Mouse (Mus musculus) gastrocnemius, postnatal 14 days (tissue): ENCODE data around the gene Fnbp4. TPM values are rescaled to one million over a fixed set of nuclear protein-coding genes. Genes with fewer than 3 reads are reported as not detected.

Experiments
- DNase-seq: peaks from one replicate; pipeline ENCODE4 v3.0.0; 2021; ENCODE audit warnings: mixed read lengths
- intact Hi-C: fragments of 180-260 bp; cut with DNase I; formaldehyde crosslinking; loops from one replicate; pipeline ENCODE4 v1.15.1; 2025; ENCODE audit warnings: low total_unique reads
- long read RNA-seq, 2 experiments: library from polyadenylated mRNA; stranded (forward); transcript quantifications; one replicate each; pipeline ENCODE4 v2.0.0; 2021
- total RNA-seq, 2 experiments: library from RNA; stranded (reverse); gene quantifications; 2 replicates each; pipeline ENCODE4 v1.2.3; 2021

The Fnbp4 gene
- total RNA-seq = 10 to 100 TPM; 13.4 to 17.3 TPM
- long read RNA-seq, experiment 1, full-length matches to known transcripts = 4 of 9 reads
- long read RNA-seq, experiment 1, partial matches to known transcripts = 2 of 9 reads
- long read RNA-seq, experiment 1, other reads (novel, unspliced or antisense) = 3 of 9 reads
- long read RNA-seq, experiment 2, full-length matches to known transcripts = 6 of 9 reads
- long read RNA-seq, experiment 2, partial matches to known transcripts = 1 of 9 reads
- long read RNA-seq, experiment 2, other reads (novel, unspliced or antisense) = 2 of 9 reads

GRCm38 (mm10) chr2:90745053-90745678 is at the start of gene Fnbp4:
TSS of gene Fnbp4 (plus strand) at chr2:90745370.
- DNase-seq = peak; percentile 97
- intact Hi-C loops = no loop called here

DNA sequence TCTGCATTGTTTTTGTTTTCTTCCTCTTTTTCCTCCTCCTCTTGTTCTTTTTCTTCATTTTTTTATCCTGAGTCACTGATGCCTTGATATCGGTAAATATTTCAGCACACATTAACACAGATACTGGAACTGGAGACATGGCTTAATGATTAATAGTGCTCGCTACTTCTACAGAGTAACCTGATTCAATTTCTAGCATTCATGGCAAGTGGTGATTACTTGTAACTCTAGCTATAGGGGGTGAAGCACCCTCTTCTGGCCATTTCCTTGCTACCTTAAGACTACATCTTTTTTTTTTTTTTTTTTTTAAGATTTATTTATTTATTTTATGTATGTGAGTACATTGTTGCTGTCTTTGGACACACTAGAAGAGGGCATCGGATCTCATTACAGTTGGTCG is 44.2 kb upstream of the Fnbp4 start:
- intact Hi-C loops = no loop called here

DNA sequence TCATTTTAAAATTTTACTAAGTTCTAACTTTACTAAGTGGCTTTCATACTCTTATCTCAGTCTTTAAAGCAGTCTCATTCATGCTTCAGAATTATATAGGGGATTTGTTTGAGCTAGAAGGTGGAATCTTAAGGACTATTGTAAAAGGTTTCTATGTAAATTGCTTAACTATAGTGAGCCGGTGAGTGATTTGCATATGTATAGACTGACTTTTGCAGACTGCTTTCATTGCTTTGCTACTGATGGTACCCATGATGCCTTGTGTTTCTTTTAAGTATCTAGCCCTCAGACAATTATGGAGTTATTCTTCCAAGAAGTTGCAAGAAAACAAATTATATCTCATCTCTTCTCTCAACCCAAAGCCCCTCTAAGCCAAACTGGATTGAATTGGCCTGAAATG is 36.6 kb upstream of the Fnbp4 start:
- no peak for DNase-seq
- intact Hi-C loops = no loop called here

More for the DNA sequence above, 44.2 kb upstream of the Fnbp4 start:
- DNase-seq = no peak

- intact Hi-C loops = no loop called here
- no peak for DNase-seq
These were observed 29.5 kb upstream of the Fnbp4 start for GRCm38 (mm10) chr2:90715555-90716092.

DNA sequence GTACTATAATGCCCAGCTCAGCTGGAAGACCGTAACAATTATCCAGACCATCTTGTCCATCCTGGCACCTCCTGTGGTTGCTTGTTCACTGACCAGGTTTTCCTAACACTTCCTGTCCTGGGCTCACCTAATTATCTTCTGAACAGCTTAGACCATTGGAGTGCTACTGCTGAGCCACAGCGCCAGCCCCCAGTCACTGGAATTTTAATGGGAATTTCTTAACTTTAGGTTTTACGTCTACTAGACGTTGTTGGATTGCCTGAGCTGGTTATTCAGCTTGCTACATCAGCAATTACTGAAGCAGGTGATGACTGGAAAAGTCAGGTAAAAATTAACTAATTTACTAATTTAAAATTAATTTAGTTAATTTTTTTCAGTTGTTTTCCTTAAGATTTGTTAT is 27.8 kb upstream of the Fnbp4 start:
- intact Hi-C loops = no loop called here
- no peak for DNase-seq

DNA sequence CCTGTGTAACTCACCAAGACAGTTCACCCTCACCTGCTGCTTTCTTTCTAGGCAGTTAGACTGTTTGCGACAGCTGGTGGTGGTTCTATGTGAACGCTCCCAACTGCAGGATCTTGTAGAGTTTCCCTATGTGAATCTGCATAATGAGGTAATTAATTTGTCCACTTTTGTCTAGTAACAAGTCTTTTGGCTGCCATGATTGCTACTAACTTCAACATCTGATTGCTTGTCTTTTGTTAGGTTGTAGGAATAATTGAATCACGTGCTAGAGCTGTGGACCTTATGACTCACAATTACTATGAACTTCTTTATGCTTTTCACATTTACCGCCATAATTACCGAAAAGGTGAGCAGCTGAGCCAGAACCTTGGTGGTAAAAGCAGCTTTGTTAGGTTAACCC is 27.2 kb upstream of the Fnbp4 start:
- intact Hi-C loops = no loop called here
- no peak for DNase-seq

DNA sequence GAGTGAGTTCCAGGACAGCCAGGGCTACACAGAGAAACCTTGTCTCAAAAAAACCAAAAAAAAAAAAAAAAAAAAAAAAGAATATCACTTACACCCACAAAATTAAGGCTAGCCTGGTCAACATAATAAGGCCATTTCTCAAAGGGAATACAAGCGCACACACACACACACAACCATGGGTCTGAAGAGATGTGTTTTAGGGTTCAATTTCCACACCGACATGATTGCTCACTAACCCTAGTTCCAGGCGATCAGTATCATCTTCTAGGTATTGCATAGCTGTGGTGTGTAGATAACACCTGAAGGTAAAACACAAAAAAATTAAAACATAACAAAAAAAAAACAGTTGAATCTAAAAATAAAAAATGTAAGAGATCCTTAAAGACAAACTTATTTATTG is 18.4 kb upstream of the Fnbp4 start:
- intact Hi-C loops = no loop called here
- DNase-seq = no peak

DNA sequence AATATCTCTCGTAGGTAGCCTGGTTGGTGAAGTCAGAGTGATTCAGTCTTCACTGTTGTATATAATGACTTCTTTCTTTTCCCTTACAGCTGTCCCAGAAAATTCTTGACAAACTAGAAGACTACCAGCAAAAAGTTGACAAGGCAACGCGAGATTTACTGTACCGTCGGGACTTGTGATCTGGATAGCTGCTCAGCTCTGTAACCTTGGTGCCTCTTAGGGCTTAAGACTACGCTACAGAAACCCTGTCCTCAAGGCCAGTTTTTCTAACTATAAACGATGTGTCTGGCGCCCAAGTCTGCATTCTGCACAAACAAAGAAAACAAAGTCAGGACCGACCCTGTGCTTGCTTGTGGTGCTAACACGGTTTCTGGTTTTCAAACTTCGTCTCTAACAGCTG is 9.8 kb upstream of the Fnbp4 start:
- no peak for DNase-seq
- intact Hi-C loops = no loop called here

GRCm38 (mm10) chr2:90738801-90739200 is 6.4 kb upstream of the Fnbp4 start:
- intact Hi-C loops = no loop called here
- DNase-seq = no peak

GRCm38 (mm10) chr2:90739327-90739726 is 5.8 kb upstream of the Fnbp4 start:
- intact Hi-C loops = no loop called here
- no peak for DNase-seq

- intact Hi-C loops = no loop called here
These were observed 5.2 kb upstream of the Fnbp4 start for GRCm38 (mm10) chr2:90739921-90740320.

DNA sequence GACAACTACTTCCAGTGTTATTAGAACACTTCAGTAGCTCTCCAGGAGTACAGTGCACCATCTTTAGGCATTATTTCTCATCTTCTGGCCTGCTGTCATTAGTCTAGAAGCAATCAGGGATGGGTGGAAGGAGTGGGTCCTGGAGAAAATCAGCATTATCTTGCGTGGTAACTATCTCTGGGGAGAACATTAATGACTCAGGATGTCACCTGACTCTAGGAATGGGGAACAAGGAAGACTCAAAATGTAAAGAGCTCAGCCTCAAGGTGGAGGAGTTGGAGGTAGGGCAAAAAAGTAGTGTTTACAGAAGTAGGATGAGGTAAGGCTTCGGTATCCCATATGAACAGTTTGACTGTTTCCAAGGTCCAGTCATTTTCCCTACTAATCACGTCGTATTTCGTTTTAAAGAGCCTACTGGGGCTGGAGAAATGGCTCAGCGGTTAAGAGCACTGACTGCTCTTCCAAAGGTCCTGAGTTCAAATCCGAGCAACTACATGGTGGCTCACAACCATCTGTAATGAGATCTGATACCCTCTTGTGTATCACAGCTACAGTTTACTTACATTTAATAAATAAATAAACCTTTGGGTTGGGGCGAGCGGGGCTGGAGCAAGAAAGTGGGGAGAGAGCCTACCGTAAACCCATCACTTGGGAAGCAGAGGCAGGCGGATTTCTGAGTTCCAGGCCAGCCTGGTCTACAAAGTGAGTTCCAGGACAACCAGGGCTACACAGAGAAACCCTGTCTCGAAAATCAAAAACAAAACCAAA is 701 bp upstream of the Fnbp4 start:
- DNase-seq = no peak

More at GRCm38 (mm10) chr2:90739921-90740320, 5.2 kb upstream of the Fnbp4 start:
- no peak for DNase-seq

DNA sequence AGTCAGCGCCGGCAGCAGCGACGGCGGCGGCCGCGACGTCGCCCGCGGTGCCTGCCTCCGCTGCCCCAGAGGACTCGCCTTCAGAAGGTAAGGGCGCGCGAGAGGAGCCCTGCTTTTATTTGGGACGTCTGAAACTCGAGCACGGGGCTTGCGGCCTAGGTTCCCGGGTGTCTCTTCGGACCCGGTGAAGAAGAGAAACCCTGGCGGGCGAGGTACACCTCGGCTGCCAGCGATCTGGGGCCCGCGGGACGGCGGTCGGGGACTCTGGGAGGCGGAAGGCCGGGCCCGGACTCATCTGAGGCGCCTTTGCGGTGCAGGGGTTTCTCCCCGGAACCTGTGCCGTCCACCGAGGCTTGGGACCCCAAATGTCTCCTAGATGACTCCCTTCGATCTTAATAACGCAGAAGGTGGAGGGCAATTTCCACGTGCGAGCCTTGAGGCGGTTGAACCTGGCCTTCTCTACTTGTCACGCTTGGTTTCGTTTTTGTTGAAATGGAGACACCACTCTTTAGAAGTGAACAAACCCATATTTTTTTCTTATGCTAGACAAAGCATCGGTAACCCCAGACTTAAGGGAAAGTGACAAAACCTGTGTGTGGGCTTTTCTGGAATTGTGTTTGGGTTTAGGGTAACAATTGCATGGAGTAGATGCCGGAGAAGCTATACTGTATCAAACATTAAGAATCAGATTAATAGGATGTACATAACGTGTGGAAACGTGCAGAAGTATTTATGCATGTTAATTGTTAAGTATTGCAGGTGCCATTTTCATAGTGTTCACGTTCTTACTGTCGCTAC is 769 bp downstream of the Fnbp4 start:
- intact Hi-C loops = no loop called here
- peak; percentile 39 for DNase-seq

More for the DNA sequence above, 701 bp upstream of the Fnbp4 start:
- intact Hi-C loops = no loop called here

- no peak for DNase-seq
- intact Hi-C loops = no loop called here
These were observed 1.3 kb downstream of the Fnbp4 start for GRCm38 (mm10) chr2:90746538-90746865.

DNA sequence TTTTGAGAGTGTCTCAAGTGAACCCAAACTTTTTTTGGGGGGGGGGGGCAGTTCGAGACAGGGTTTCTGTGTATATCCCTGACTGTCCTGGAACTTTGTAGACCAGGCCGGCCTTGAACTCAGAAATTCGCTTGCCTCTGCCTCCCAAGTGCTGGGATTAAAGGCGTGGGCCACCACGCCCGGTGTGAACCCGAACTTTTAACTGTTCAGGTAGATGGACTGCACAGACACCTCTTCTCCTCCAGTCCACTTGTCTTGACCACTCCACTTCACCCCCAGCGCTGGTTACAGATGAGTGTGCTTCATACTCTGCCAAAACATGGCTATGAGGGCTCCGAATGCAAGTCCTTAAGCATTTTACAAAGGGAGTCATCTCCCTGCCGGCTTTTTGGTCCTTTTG is 2.0 kb downstream of the Fnbp4 start:
- DNase-seq = no peak
- intact Hi-C loops = no loop called here

DNA sequence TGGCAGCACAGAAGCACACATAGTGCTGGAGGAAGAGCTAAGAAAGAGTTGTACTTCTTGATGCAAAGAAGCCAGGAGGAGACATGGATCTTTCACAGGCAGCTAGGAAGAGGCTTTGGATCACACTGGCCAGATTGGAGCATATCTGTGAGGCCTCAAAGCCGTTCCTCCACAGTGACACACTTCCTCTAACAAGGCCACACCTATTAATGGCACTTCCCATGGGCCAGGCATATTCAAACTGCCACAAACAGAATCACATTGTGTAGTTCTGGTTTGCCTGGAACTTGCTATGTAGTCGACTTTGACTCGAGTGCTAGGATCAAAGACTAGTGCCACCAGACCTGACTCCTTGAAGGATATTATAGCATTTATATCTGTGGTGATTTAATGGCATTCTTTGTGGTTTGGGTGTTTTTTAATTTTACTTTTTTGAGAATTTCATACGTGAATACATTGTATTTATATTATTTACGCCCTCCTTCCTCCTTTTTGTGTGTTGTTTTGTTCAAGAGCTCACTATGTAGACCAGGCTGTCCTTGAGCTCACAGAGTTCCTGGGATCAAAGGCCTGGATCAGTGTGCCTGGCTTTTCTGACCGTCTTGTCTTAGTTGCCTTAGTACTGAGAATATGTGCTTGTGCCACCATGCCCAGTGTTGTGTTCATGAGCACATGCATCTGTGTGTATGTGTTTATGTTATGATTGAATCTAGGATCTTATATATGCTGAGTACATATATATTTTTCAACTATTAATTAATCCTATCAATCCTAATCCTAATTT is 4.7 kb downstream of the Fnbp4 start:
- DNase-seq = no peak
- intact Hi-C loops = no loop called here

DNA sequence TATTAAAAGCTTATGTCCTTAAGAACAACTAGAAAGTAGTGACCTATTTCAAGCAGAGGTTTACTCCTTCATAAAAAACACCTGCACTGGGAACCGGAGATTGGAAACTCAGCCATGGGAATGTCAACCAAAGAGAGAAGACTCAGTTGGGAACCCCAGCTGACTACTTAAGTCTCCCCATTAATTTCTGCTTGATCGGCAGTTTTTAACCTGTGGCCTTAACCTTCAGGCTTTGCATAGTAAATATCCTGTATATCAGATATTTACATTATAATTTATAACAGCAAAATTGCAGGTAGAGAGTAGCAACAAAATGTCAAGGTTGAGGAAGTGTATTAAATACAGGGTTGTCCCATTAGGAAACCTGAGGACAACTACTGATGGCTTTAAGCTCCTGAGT is 8.4 kb downstream of the Fnbp4 start:
- no peak for DNase-seq
- intact Hi-C loops = no loop called here

DNA sequence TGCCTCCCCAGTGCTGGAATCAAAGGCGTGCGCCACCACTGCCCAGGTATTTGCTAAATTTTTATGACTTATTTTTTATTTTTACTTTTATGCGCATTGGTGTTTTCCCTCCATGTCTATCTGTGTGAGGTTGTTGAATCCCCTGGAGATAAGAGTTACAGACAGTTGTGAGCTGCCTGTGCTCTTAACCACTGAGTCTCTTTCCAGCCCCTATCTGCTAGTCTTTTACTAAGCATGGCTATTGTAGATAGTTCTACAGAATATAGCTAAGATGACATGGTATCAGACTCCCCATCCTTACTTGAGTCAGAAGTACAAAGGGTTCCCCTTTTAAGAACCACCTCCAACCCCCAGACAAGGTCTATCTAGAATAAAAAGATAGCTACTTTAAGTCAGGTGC is 9.0 kb downstream of the Fnbp4 start:
- no peak for DNase-seq
- intact Hi-C loops = no loop called here

DNA sequence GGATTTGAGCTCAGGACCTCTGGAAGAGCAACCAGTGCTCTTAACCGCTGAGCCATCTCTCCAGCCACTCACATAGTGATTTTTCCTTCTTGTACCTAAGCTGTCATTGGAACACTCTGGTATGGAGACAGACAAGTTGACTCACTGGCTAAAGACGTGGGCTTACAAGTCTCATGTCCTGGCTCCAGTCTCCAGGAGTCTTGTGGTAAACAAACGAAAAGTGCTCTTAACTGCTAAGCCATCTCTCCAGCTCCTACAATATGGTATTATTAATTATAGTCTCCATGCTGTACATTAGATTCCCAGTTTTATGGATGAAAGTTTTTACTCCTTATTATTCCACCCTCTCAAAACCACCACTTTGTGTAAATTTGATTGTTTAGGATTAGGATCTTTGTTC is 20.0 kb downstream of the Fnbp4 start:
- no peak for DNase-seq
- intact Hi-C loops = no loop called here
